Mouse (Mus musculus) lung, adult 2 months (tissue): ENCODE results near the gene Ankrd13b. TPM values are rescaled to one million over a fixed set of nuclear protein-coding genes. Genes with fewer than 3 reads are reported as not detected.
A peak's percentile ranks its signal among the peaks of the same experiment; 100 is the strongest.

Experiments used
- DNase-seq: peaks from one replicate; pipeline ENCODE4 v3.0.0; 2022
- H3K4me1 ChIP-seq: fragments of 200-500 bp; 2 replicates; pipeline ENCODE4 v1.6.1; 2011; ENCODE audit warnings: low read length; ENCODE audit not compliant: control insufficient read depth, insufficient read depth
- H3K4me3 ChIP-seq: fragments of 200-500 bp; replicated peaks from 2 replicates; pipeline ENCODE3; 2011; ENCODE audit warnings: low read depth, mild to moderate bottlenecking, control low read depth, low read length; ENCODE audit errors: extremely low read depth
- CTCF ChIP-seq: fragments of 200-500 bp; IDR thresholded peaks from 2 replicates; pipeline ENCODE4 v1.5.1; 2011; ENCODE audit warnings: mild to moderate bottlenecking, low read length, control low read depth; ENCODE audit not compliant: insufficient read depth
- POLR2A ChIP-seq: fragments of 200-500 bp; IDR thresholded peaks from 2 replicates; pipeline ENCODE4 v1.6.1; 2011; ENCODE audit warnings: low read depth, mild to moderate bottlenecking, control low read depth, low read length, borderline replicate concordance; ENCODE audit errors: extremely low read depth
- WGBS: fragments of 180-500 bp; shearing (Covaris S2); methylation state at CpG from one replicate; pipeline ENCODE4 v1.1.7; 2018; 5-methylcytosine and 5-hydroxymethylcytosine counted together
- polyA plus RNA-seq: library from polyadenylated mRNA; depleted of rRNA; stranded (reverse); fragments of >200 nt; gene quantifications from 2 replicates; pipeline ENCODE4 v1.2.3, GENCODE M21; 2012

Gene Ankrd13b
- polyA plus RNA-seq, 1 experiment: 22.4 TPM

- Histone ChIP-seq H3K4me1 (peaks cover 54% of the 10 kb centered on the region), H3K4me3 (peak within 1 kb of the TSS; percentile 81)
- DNase-seq: peak; percentile 51
- TF ChIP-seq POLR2A (0 out of 2 replicates have a peak, but pooled peaks have one; percentile 30), CTCF (no peak)
- WGBS: 4% methylated on average over 52 of the region's 74 CpGs
These were observed 4.2 kb upstream of the Ankrd13b start, which contains the start of gene Git1 for GRCm38 (mm10) chr11:77493512-77494343. Git1 (plus strand) TSS chr11:77493562.

- DNase-seq: peak; percentile 85
- Histone ChIP-seq H3K4me3 (peak overlapping the region; percentile 81), H3K4me1 (peaks cover 49% of the 10 kb centered on the region)
- 1% methylated on average over 31 of the region's 32 CpGs for WGBS
- TF ChIP-seq CTCF (0 out of 2 replicates have a peak, but pooled peaks have one; percentile 24), POLR2A (no peak)
These were observed 3.4 kb upstream of the Ankrd13b start for GRCm38 (mm10) chr11:77492911-77493332.

- DNase-seq: no peak
- WGBS: 0% methylated on average over 18 of the region's 18 CpGs
- peak overlapping the region; percentile 81 for H3K4me3 ChIP-seq
- TF ChIP-seq CTCF (no peak), POLR2A (no peak)
- peaks cover 45% of the 10 kb centered on the region for H3K4me1 ChIP-seq
These were observed 2.9 kb upstream of the Ankrd13b start for GRCm38 (mm10) chr11:77492311-77492871.

GRCm38 (mm10) chr11:77491502-77492291 lies 2.2 kb upstream of the Ankrd13b start:
- no peak for TF ChIP-seq CTCF
- no peak for TF ChIP-seq POLR2A
- peaks cover 39% of the 10 kb centered on the region for H3K4me1 ChIP-seq
- H3K4me3 ChIP-seq: peak overlapping the region; percentile 15
- no peak for DNase-seq
- WGBS: under 1% methylated on average over 23 of the region's 23 CpGs

- DNase-seq: peak; percentile 89
- H3K4me3 ChIP-seq: peak overlapping the region; percentile 7
- WGBS: under 1% methylated on average over 13 of the region's 13 CpGs
- TF ChIP-seq POLR2A: 0 out of 2 replicates have a peak, but pooled peaks have one; percentile 20
- peak; percentile 69 for TF ChIP-seq CTCF
- H3K4me1 ChIP-seq: peaks cover 36% of the 10 kb centered on the region
These were observed 1.6 kb upstream of the Ankrd13b start for GRCm38 (mm10) chr11:77491123-77491501.

GRCm38 (mm10) chr11:77490451-77490850 lies 973 bp upstream of the Ankrd13b start:
- no peak overlapping the region for H3K4me3 ChIP-seq
- peaks cover 32% of the 10 kb centered on the region for H3K4me1 ChIP-seq
- WGBS: 75% methylated on average over 6 of the region's 6 CpGs
- no peak for TF ChIP-seq POLR2A
- no peak for DNase-seq

- peak overlapping the region; percentile 54 for H3K4me3 ChIP-seq
- DNase-seq: no peak
- TF ChIP-seq CTCF (no peak), POLR2A (no peak)
- 6% methylated on average over 55 of the region's 55 CpGs for WGBS
- peaks cover 26% of the 10 kb centered on the region for H3K4me1 ChIP-seq
These were observed 502 bp downstream of the Ankrd13b start for GRCm38 (mm10) chr11:77488771-77489581.

GRCm38 (mm10) chr11:77486798-77487197 lies 2.7 kb downstream of the Ankrd13b start:
- TF ChIP-seq CTCF (no peak), POLR2A (no peak)
- Histone ChIP-seq H3K4me3 (no peak overlapping the region), H3K4me1 (peaks cover 16% of the 10 kb centered on the region)
- DNase-seq: no peak
- WGBS: 64% methylated on average over 5 of the region's 5 CpGs
